Mouse (Mus musculus) small intestine, adult 2 months (tissue): ENCODE results near the gene Wfdc12.

Source experiments
- CTCF ChIP-seq: fragments of 200-500 bp; IDR thresholded peaks from 2 replicates; pipeline ENCODE4 v1.5.1; 2012; ENCODE audit warnings: low read depth, mild to moderate bottlenecking, control low read depth, inconsistent platforms, low read length, moderate library complexity, mixed read lengths; ENCODE audit not compliant: insufficient replicate concordance, insufficient read length; ENCODE audit errors: extremely low read depth
- POLR2A ChIP-seq: fragments of 200-500 bp; IDR thresholded peaks from 2 replicates; pipeline ENCODE4 v1.6.1; 2012; ENCODE audit warnings: low read depth, mild to moderate bottlenecking, control low read depth, inconsistent platforms, low read length, moderate library complexity

- no peak for TF ChIP-seq POLR2A
- TF ChIP-seq CTCF: no peak
Measured at GRCm38 (mm10) chr2:164156158-164156557, 34.2 kb downstream of the Wfdc12 start.
